Mouse (Mus musculus) cerebellum, adult 2 months (tissue): ENCODE results near the gene Gm10563. TPM values are rescaled to one million over a fixed set of nuclear protein-coding genes. Genes with fewer than 3 reads are reported as not detected.
"Not testable (repeated sequence)": the region's sequence is repeated elsewhere in the genome, so short reads cannot be mapped to it uniquely, and the experiment has no call there.

ENCODE experiments used
- DNase-seq, 2 experiments: peaks; one replicate each; pipeline ENCODE4 v3.0.0; 2021
- H3K27ac ChIP-seq: fragments of 200-500 bp; 2 replicates; pipeline ENCODE4 v1.5.1; 2012; ENCODE audit warnings: low read length, control low read depth, inconsistent platforms; ENCODE audit not compliant: insufficient read depth
- H3K27me3 ChIP-seq: fragments of 200-500 bp; 2 replicates; pipeline ENCODE4 v1.6.1; 2012; ENCODE audit warnings: inconsistent platforms, mild to moderate bottlenecking, low read length, moderate library complexity; ENCODE audit not compliant: control insufficient read depth, insufficient read depth
- H3K4me1 ChIP-seq: fragments of 200-500 bp; 2 replicates; pipeline ENCODE4 v1.6.1; 2011; ENCODE audit warnings: low read length; ENCODE audit not compliant: control insufficient read depth, insufficient read depth
- H3K4me3 ChIP-seq: fragments of 200-500 bp; replicated peaks from 2 replicates; pipeline ENCODE3; 2011; ENCODE audit warnings: mild to moderate bottlenecking, low read depth, low read length, control low read depth; ENCODE audit not compliant: insufficient read depth
- CTCF ChIP-seq: fragments of 200-500 bp; IDR thresholded peaks from 2 replicates; pipeline ENCODE4 v1.5.1; 2011; ENCODE audit warnings: low read depth, mild to moderate bottlenecking, control low read depth, low read length, moderate library complexity, borderline replicate concordance; ENCODE audit not compliant: insufficient read depth
- POLR2A ChIP-seq: fragments of 200-500 bp; IDR thresholded peaks from 2 replicates; pipeline ENCODE4 v1.6.1; 2011; ENCODE audit warnings: low read length, control low read depth, borderline replicate concordance; ENCODE audit not compliant: insufficient read depth
- WGBS: fragments of 180-500 bp; shearing (Covaris S2); methylation state at CpG from one replicate; pipeline ENCODE4 v1.1.7; 2018; 5-methylcytosine and 5-hydroxymethylcytosine counted together
- polyA plus RNA-seq: library from polyadenylated mRNA; depleted of rRNA; stranded (reverse); fragments of >200 nt; gene quantifications from 2 replicates; pipeline ENCODE4 v1.2.3, GENCODE M21; 2012; rRNA removed

The Gm10563 gene
- polyA plus RNA-seq, 1 experiment = not detected

GRCm38 (mm10) chr4:155573155-155573554, 72.1 kb downstream of the Gm10563 start:
- no peak overlapping the region for H3K27ac ChIP-seq

GRCm38 (mm10) chr4:155571442-155571841, 73.8 kb downstream of the Gm10563 start:
- Histone ChIP-seq H3K4me3 (no peak overlapping the region), H3K27ac (no peak overlapping the region), H3K27me3 (no peaks in the 10 kb centered on the region), H3K4me1 (peaks cover 6% of the 10 kb centered on the region)
- WGBS = 95% methylated on average over 2 of the region's 2 CpGs
- DNase-seq = no peak
- TF ChIP-seq CTCF (no peak), POLR2A (no peak)

More at GRCm38 (mm10) chr4:155573155-155573554, 72.1 kb downstream of the Gm10563 start:
- no peak for DNase-seq
- TF ChIP-seq CTCF (no peak), POLR2A (no peak)
- Histone ChIP-seq H3K4me1 (peaks cover 5% of the 10 kb centered on the region), H3K27me3 (no peaks in the 10 kb centered on the region), H3K4me3 (no peak overlapping the region)
- 87% methylated on average over 2 of the region's 2 CpGs for WGBS

GRCm38 (mm10) chr4:155570315-155570714, 74.9 kb downstream of the Gm10563 start:
- WGBS = 93% methylated on average over 11 of the region's 11 CpGs
- DNase-seq = not testable (repeated sequence)

GRCm38 (mm10) chr4:155569818-155570217, 75.4 kb downstream of the Gm10563 start:
- H3K4me3 ChIP-seq = no peak overlapping the region
- WGBS = 90% methylated on average over 6 of the region's 6 CpGs
- H3K27ac ChIP-seq = no peak overlapping the region
- H3K4me1 ChIP-seq = peaks cover 9% of the 10 kb centered on the region
- TF ChIP-seq CTCF (no peak), POLR2A (no peak)
- H3K27me3 ChIP-seq = no peaks in the 10 kb centered on the region
- no peak for DNase-seq

More at GRCm38 (mm10) chr4:155570315-155570714, 74.9 kb downstream of the Gm10563 start:
- not testable (repeated sequence) for H3K27ac ChIP-seq, H3K27me3 ChIP-seq, H3K4me3 ChIP-seq
- peaks cover 11% of the 10 kb centered on the region for H3K4me1 ChIP-seq

- DNase-seq = no peak
- no peak overlapping the region for H3K27ac ChIP-seq
- 84% methylated on average over 7 of the region's 7 CpGs for WGBS
- no peak for TF ChIP-seq POLR2A
- no peak for TF ChIP-seq CTCF
- no peaks in the 10 kb centered on the region for H3K27me3 ChIP-seq
- peaks cover 9% of the 10 kb centered on the region; the same call in 1 of the 2 replicates for H3K4me1 ChIP-seq
- no peak overlapping the region for H3K4me3 ChIP-seq
Measured at GRCm38 (mm10) chr4:155568632-155569370, 76.4 kb downstream of the Gm10563 start.

GRCm38 (mm10) chr4:155568170-155568569, 77.0 kb downstream of the Gm10563 start:
- Histone ChIP-seq H3K4me1 (peaks cover 9% of the 10 kb centered on the region; the same call in 1 of the 2 replicates), H3K27me3 (no peaks in the 10 kb centered on the region), H3K4me3 (no peak overlapping the region), H3K27ac (no peak overlapping the region)
- DNase-seq = peak in 1 of 2 experiments; percentile 36
- WGBS = 35% methylated on average over 2 of the region's 2 CpGs
- TF ChIP-seq CTCF = peak; percentile 41; the same call in 1 of the 2 replicates
- TF ChIP-seq POLR2A = no peak

- H3K4me3 ChIP-seq = no peak overlapping the region
- H3K4me1 ChIP-seq = peaks cover 15% of the 10 kb centered on the region; the same call in 1 of the 2 replicates
- H3K27ac ChIP-seq = no peak overlapping the region
- no peak for DNase-seq
- no peaks in the 10 kb centered on the region for H3K27me3 ChIP-seq
- WGBS = 80% methylated on average over 8 of the region's 8 CpGs
- TF ChIP-seq POLR2A (no peak), CTCF (no peak)
Measured at GRCm38 (mm10) chr4:155566555-155566954, 78.7 kb downstream of the Gm10563 start.

Other genes with a start within 250 kb of the Gm10563 start
- 243 and 290 TPM in 2 replicates for gene Gabrd, start 247.3 kb downstream of the Gm10563 start, polyA plus RNA-seq
- 18.7 and 22.0 TPM in 2 replicates for gene Cfap74, start 236.2 kb downstream of the Gm10563 start, polyA plus RNA-seq
- gene Tmem52, start 176.3 kb downstream of the Gm10563 start, polyA plus RNA-seq = 9.4 and 12.1 TPM in 2 replicates
- 512 and 552 TPM in 2 replicates for gene Gnb1, start 154.0 kb downstream of the Gm10563 start, polyA plus RNA-seq
- 59.0 and 60.2 TPM in 2 replicates for gene Nadk, start 83.0 kb downstream of the Gm10563 start, polyA plus RNA-seq
- 20.3 and 20.5 TPM in 2 replicates for gene Slc35e2, start 44.0 kb downstream of the Gm10563 start, polyA plus RNA-seq
- gene Cdk11b, start 20.6 kb downstream of the Gm10563 start, polyA plus RNA-seq = 57.8 and 63.7 TPM in 2 replicates
- gene Mmp23, start 8.0 kb upstream of the Gm10563 start, polyA plus RNA-seq = 38.1 and 39.4 TPM in 2 replicates
- 146 and 152 TPM in 2 replicates for gene Mib2, start 23.8 kb upstream of the Gm10563 start, polyA plus RNA-seq
- 112 and 114 TPM in 2 replicates for gene Fndc10, start 48.9 kb upstream of the Gm10563 start, polyA plus RNA-seq
- gene Ssu72, start 59.4 kb upstream of the Gm10563 start, polyA plus RNA-seq = 141 and 152 TPM in 2 replicates
- gene Tmem240, start 89.4 kb upstream of the Gm10563 start, polyA plus RNA-seq = 123 and 133 TPM in 2 replicates
- gene Atad3a, start 115.7 kb upstream of the Gm10563 start, polyA plus RNA-seq = 114 and 123 TPM in 2 replicates
- gene Vwa1, start 129.3 kb upstream of the Gm10563 start, polyA plus RNA-seq = 33.8 and 35.4 TPM in 2 replicates
- gene Tmem88b, start 140.5 kb upstream of the Gm10563 start, polyA plus RNA-seq = 61.7 and 81.7 TPM in 2 replicates
- 0.13 and 0.16 TPM in 2 replicates for gene Ankrd65, start 145.0 kb upstream of the Gm10563 start, polyA plus RNA-seq
- 109 TPM in 2 replicates for gene Mrpl20, start 157.5 kb upstream of the Gm10563 start, polyA plus RNA-seq
- gene Ccnl2, start 167.1 kb upstream of the Gm10563 start, polyA plus RNA-seq = 171 and 172 TPM in 2 replicates
- 155 and 159 TPM in 2 replicates for gene Aurkaip1, start 185.9 kb upstream of the Gm10563 start, polyA plus RNA-seq
- gene Mxra8, start 194.3 kb upstream of the Gm10563 start, polyA plus RNA-seq = 23.8 and 29.7 TPM in 2 replicates
- gene Dvl1, start 202.0 kb upstream of the Gm10563 start, polyA plus RNA-seq = 160 and 163 TPM in 2 replicates
- gene Tas1r3, start 218.0 kb upstream of the Gm10563 start, polyA plus RNA-seq = 0.87 and 1.0 TPM in 2 replicates
- gene Cptp, start 224.0 kb upstream of the Gm10563 start, polyA plus RNA-seq = 40.5 and 45.1 TPM in 2 replicates
- gene Ints11, start 224.1 kb upstream of the Gm10563 start, polyA plus RNA-seq = 50.1 and 52.2 TPM in 2 replicates
- gene Pusl1, start 246.4 kb upstream of the Gm10563 start, polyA plus RNA-seq = 69.9 and 70.1 TPM in 2 replicates
- 98.5 and 99.2 TPM in 2 replicates for gene Acap3, start 246.4 kb upstream of the Gm10563 start, polyA plus RNA-seq